ENCODE assay signal across 22 mouse cellular contexts in genomic region chr13:44983635-44984401, GRCm38 (mm10).
"Had no signal": no experiment of that assay in that cellular context is flagged by ENCODE, and none has a peak within 500 bp of the region (broad histone marks: within the 10 kb centered on the region; RNA-seq: fewer than 3 reads in every experiment).

No protein-coding gene starts in this region.

- H3K27me3 ChIP-seq: limb, embryonic 12.5 days; limb, embryonic 15.5 days; lung, embryonic 15.5 days; neural tube, embryonic 13.5 days; stomach, embryonic 15.5 days had no signal

- H3K9ac ChIP-seq: limb, embryonic 12.5 days; limb, embryonic 15.5 days; liver, embryonic 14.5 days; liver, postnatal 0 days; lung, embryonic 15.5 days; neural tube, embryonic 13.5 days; stomach, embryonic 15.5 days had no signal

- ATAC-seq: liver, postnatal 0 days had no signal

- H3K27ac ChIP-seq: kidney, postnatal 0 days; left cerebral cortex, adult 2 months; limb, embryonic 12.5 days; limb, embryonic 15.5 days; liver, embryonic 14.5 days; lung, embryonic 15.5 days; neural tube, embryonic 13.5 days; stomach, embryonic 15.5 days had no signal

- H3K9me3 ChIP-seq: limb, embryonic 12.5 days; limb, embryonic 15.5 days; lung, embryonic 15.5 days; neural tube, embryonic 13.5 days; stomach, embryonic 15.5 days had no signal

- H3K4me1 ChIP-seq: limb, embryonic 15.5 days; lung, embryonic 15.5 days; stomach, embryonic 15.5 days had no signal

- DNase-seq: kidney, adult 2 months; kidney, postnatal 36 days; layer of hippocampus, postnatal 36 days; left cerebral cortex, postnatal 4 days; liver, postnatal 0 days; lung, postnatal 14 days; lung, postnatal 4 days; midbrain, embryonic 14.5 days; retina, postnatal 1 day; right cerebral cortex, postnatal 25 days; spleen, adult 18-20 months; thymus, postnatal 25 days had no signal

- H3K36me3 ChIP-seq: lung, embryonic 15.5 days had no signal

- H3K4me3 ChIP-seq: left cerebral cortex, adult 2 months; limb, embryonic 12.5 days; limb, embryonic 15.5 days; lung, embryonic 15.5 days; neural tube, embryonic 13.5 days; stomach, embryonic 15.5 days had no signal

- H3K4me2 ChIP-seq: limb, embryonic 12.5 days; limb, embryonic 15.5 days; liver, embryonic 11.5 days; lung, embryonic 15.5 days; midbrain, embryonic 11.5 days; neural tube, embryonic 13.5 days; stomach, embryonic 15.5 days had no signal
